Mouse (Mus musculus) spleen, adult 2 months (tissue): Measurements from ENCODE around the gene Tada2b. TPM values are rescaled to one million over a fixed set of nuclear protein-coding genes. Genes with fewer than 3 reads are reported as not detected.
A peak's percentile ranks its signal among the peaks of the same experiment; 100 is the strongest.

ENCODE experiments used
- DNase-seq, 2 experiments: peaks; one replicate each; pipeline versions ENCODE4 v3.0.0 to v3.0.0-alpha.2; 2012 to 2021; ENCODE audit warnings: low spot score in 2 of 2, low read depth in 1 of 2
- H3K27ac ChIP-seq: fragments of 200-500 bp; 2 replicates; pipeline ENCODE4 v1.5.1; 2012; ENCODE audit warnings: low read length, inconsistent platforms; ENCODE audit not compliant: insufficient read depth
- H3K27me3 ChIP-seq: fragments of 200-500 bp; 2 replicates; pipeline ENCODE4 v1.6.1; 2012; ENCODE audit warnings: mild to moderate bottlenecking, moderate library complexity, low read length, inconsistent platforms; ENCODE audit not compliant: control insufficient read depth, insufficient read depth
- H3K36me3 ChIP-seq: fragments of 200-500 bp; 2 replicates; pipeline ENCODE4 v1.6.1; 2012; ENCODE audit warnings: mild to moderate bottlenecking, low read length, inconsistent platforms; ENCODE audit not compliant: control insufficient read depth, insufficient read depth
- H3K4me1 ChIP-seq: fragments of 200-500 bp; 2 replicates; pipeline ENCODE4 v1.6.1; 2011; ENCODE audit warnings: inconsistent platforms; ENCODE audit not compliant: control insufficient read depth, insufficient read depth, insufficient read length
- H3K4me3 ChIP-seq: fragments of 200-500 bp; 2 replicates; pipeline ENCODE4 v1.5.1; 2011; ENCODE audit warnings: mild to moderate bottlenecking, inconsistent platforms; ENCODE audit not compliant: insufficient read depth, insufficient read length; ENCODE audit errors: extremely low read depth
- CTCF ChIP-seq: fragments of 200-500 bp; IDR thresholded peaks from 2 replicates; pipeline ENCODE4 v1.5.1; 2011; ENCODE audit warnings: mild to moderate bottlenecking, inconsistent platforms; ENCODE audit not compliant: insufficient read depth, insufficient read length, insufficient replicate concordance; ENCODE audit errors: extremely low read depth
- POLR2A ChIP-seq: fragments of 200-500 bp; IDR thresholded peaks from 2 replicates; pipeline ENCODE4 v1.6.1; 2011; ENCODE audit warnings: low read depth, low read length, inconsistent platforms
- WGBS: fragments of 180-500 bp; shearing (Covaris S2); methylation state at CpG from one replicate; pipeline ENCODE4 v1.1.7; 2018; 5-methylcytosine and 5-hydroxymethylcytosine counted together
- polyA plus RNA-seq: library from polyadenylated mRNA; depleted of rRNA; stranded (reverse); fragments of >200 nt; gene quantifications from 2 replicates; pipeline ENCODE4 v1.2.3, GENCODE M21; 2012; rRNA removed

Gene Tada2b
- 10.3 and 12.9 TPM in 2 replicates for polyA plus RNA-seq

DNA sequence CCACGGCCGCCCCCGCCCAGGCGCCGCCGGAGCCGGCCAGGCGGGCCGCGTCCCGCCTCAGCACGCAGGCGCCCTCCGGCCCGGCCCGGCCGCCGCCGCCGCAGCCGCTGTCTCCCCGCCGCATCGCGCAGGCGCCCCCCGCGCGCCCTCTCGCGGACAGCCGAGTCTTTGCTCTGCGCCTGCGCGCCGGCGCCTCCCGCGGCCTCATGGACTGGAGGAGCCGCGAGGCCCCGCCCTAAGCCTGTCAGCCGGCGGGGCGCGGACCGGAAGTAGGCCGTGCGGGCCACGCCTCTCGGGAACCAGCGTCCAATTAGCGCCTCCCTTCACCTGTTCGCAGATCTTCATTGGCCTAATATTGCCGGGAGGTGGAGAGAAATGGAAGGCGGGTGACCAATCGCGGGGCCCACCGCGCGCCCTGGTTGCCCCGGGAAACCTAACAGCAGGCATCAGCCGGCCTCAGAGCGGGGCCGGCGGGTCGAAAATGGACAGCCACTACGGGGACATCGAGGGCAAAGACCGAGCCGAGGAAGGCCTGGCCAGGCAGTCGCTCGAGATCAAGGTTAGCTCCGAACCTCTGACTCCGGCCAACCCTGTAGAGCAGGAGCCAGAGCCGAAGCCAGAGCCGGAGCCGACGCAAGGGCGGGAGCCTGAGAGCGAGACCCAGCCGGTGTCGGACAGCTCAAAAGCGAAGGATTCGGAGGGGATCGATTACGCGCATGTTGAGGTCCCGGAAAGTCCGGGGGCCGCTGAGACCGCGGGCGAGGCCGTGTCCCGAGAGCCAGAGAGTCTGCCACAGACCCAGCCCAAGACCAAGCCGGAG, at the start of gene Tada2b, which contains the start of gene Ccdc96:
Gene Tada2b (minus strand): TSS at position 115 of the 820 bp plus-strand sequence.
Gene Ccdc96 (plus strand): TSS at position 418 of the 820 bp plus-strand sequence.
- H3K27ac ChIP-seq: peak within 1 kb of the TSS; percentile 59
- H3K4me3 ChIP-seq: peak within 1 kb of the TSS; percentile 76
- H3K36me3 ChIP-seq: no peaks in the 10 kb centered on the region
- 6% methylated on average over 97 of the region's 97 CpGs for WGBS
- TF ChIP-seq CTCF (peak; percentile 44; the same call in 1 of the 2 replicates), POLR2A (peak; percentile 4; the same call in 1 of the 2 replicates)
- peak; percentile 97 for DNase-seq
- H3K4me1 ChIP-seq: peaks cover 30% of the 10 kb centered on the region
- no peaks in the 10 kb centered on the region for H3K27me3 ChIP-seq

DNA sequence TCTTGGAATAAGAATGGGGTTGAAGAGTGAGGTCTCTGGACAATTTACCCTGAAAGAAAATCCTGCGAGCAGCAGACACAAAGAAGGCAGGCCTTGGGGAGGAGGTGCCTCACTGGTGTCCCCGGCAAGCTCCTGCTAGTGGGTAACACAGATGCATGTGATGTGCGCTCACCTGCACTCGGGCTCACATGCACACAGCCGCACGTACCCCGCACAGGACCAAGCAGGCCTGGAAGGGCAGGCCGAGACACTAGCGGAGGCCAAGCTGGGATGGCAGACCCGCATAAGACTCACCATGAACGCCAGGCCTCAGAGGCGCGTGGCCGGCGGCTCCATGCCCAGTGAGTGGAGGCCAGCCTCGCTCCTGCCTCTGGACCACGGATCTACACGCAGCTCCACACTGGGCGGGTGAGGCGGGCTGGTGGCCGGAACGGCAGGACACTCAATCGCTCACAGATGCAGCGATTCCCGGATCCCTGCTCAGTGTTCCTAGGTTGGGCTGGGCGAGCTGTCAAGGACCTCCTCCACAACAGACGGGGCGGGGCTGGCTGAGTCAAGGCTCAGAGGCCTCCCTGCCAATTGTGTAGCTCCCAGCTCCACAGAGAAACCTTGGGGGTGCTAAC, 46.2 kb upstream of the Tada2b start:
- peak in 1 of 2 experiments; percentile 71 for DNase-seq
- peak overlapping the region; percentile 12; the same call in 1 of the 2 replicates for H3K27ac ChIP-seq
- WGBS: 4% methylated on average over 28 of the region's 28 CpGs

DNA sequence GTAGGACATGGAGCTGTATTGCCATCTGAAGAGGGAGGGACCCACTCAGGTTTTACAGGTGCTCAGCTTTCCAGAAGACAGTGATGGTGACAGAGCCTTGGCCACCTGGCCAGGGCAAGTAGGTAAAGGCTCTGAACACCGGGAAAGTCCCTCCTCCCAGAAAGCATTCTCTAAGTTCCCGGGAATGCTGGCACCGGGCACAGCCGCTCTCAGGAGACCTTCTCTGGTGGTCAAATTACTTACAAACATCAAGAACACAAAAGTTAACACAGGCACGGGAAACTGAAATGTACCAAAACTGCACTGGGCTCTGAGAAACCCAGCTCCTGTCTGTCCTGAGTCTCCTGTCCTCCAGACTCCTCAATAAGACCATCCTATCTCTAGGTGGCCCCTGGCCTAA, 45.6 kb upstream of the Tada2b start:
- WGBS: 34% methylated on average over 5 of the region's 5 CpGs
- Histone ChIP-seq H3K36me3 (no peaks in the 10 kb centered on the region), H3K4me3 (peak overlapping the region; percentile 60; the same call in 1 of the 2 replicates), H3K27ac (0 out of 2 replicates have a peak overlapping the region, but pooled peaks have one; percentile 12), H3K27me3 (no peaks in the 10 kb centered on the region), H3K4me1 (peaks cover 21% of the 10 kb centered on the region)
- TF ChIP-seq POLR2A (no peak), CTCF (no peak)
- DNase-seq: no peak

More for the DNA sequence above, 46.2 kb upstream of the Tada2b start:
- Histone ChIP-seq H3K27me3 (no peaks in the 10 kb centered on the region), H3K4me3 (peak overlapping the region; percentile 60), H3K36me3 (no peaks in the 10 kb centered on the region), H3K4me1 (peaks cover 23% of the 10 kb centered on the region)
- no peak for TF ChIP-seq POLR2A

DNA sequence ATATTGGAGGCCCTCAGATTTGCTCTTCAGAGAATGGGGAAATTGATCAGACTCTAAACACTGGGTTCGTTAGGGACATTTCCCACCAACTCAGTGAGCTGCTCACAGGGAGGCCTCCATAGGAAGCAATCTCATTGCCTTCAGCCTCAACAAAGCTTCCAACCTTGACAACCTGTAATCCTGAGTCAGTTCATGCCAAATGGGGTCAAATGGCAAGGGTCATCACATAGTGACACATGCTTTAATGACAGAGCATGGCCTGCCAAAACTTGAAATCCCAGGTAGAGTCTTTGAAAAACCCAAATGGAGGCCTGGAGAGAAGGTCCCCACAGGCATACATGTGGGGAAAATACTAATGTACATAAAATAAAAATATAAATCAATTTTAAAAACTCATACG, 42.8 kb upstream of the Tada2b start:
- H3K27ac ChIP-seq: no peak overlapping the region
- no peak for DNase-seq
- H3K4me3 ChIP-seq: no peak overlapping the region
- peaks cover 4% of the 10 kb centered on the region for H3K36me3 ChIP-seq
- peaks cover 14% of the 10 kb centered on the region for H3K4me1 ChIP-seq
- WGBS: 86% methylated on average over 2 of the region's 2 CpGs
- TF ChIP-seq POLR2A (no peak), CTCF (no peak)
- H3K27me3 ChIP-seq: no peaks in the 10 kb centered on the region

DNA sequence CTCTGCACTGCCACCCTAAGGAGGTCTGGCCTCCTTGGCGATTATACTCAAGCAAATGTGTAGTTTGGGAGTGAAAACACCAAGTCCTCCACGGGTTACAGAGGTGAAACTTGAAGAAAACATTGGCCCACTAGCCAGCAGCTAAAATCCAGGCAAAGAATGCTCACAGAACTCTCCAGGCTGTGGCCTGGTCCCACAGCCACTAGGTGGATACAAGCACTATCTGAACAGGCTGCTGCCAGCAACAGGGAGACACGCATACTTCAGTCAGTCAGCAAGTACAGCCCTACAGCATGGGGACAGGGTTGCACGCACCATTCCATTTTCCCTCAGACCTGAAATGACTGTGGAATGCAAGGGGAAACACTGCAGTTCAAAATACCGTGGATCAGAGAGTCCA, 42.2 kb upstream of the Tada2b start:
- Histone ChIP-seq H3K27ac (no peak overlapping the region), H3K4me3 (no peak overlapping the region), H3K36me3 (peaks cover 8% of the 10 kb centered on the region), H3K4me1 (peaks cover 14% of the 10 kb centered on the region), H3K27me3 (no peaks in the 10 kb centered on the region)
- TF ChIP-seq POLR2A (no peak), CTCF (peak; percentile 43; the same call in 1 of the 2 replicates)
- WGBS: 81% methylated on average over 5 of the region's 5 CpGs
- peak in 1 of 2 experiments; percentile 27 for DNase-seq

DNA sequence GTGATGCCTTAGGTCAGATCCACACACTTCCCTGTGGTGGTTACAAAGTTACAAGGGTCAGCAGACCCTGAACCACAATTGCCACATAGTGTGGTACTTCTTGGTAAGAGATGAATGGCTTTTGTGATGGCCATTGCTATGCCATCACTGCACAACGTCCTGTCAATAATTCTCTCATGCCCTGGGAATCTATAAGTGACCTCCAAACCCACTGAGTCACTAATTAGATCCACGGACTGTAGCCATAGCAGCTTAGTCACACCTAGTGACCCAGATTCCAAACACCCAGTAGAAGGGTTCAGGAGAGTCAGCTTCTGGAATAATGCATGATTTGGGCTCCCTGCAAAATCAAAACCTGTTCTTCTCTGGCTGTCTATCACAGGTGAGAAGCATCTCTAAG, 41.1 kb upstream of the Tada2b start:
- Histone ChIP-seq H3K36me3 (peaks cover 10% of the 10 kb centered on the region), H3K4me3 (no peak overlapping the region), H3K27me3 (no peaks in the 10 kb centered on the region), H3K27ac (no peak overlapping the region), H3K4me1 (peaks cover 6% of the 10 kb centered on the region)
- 83% methylated on average over 2 of the region's 2 CpGs for WGBS
- TF ChIP-seq CTCF (no peak), POLR2A (no peak)
- DNase-seq: no peak

DNA sequence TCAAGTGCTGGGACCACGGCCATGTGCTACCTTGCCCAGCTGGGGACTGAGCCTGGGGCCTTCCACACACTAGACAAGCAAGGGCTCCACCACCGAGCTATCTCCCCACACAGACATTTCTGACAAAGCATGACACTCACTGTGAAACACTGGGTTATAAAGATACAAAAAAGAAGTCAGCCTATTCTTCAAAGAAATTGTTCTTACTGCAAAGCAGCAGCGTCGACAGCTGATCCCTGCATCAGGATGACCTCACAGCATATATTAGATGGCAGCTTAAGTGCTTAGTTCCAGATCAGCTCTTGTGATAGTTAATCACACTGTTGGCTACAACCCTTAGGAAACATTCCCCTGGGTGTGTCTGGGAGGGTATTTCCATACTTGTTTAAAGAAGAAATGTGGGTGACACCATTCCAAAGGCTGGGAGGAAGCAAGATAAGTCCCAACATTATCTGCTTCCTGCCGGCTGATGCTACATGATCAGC, 39.2 kb upstream of the Tada2b start:
- WGBS: 80% methylated on average over 5 of the region's 5 CpGs

More for the DNA sequence above, 39.2 kb upstream of the Tada2b start:
- Histone ChIP-seq H3K4me1 (no peaks in the 10 kb centered on the region), H3K27me3 (no peaks in the 10 kb centered on the region), H3K27ac (no peak overlapping the region), H3K36me3 (peaks cover 26% of the 10 kb centered on the region), H3K4me3 (no peak overlapping the region)
- TF ChIP-seq CTCF (no peak), POLR2A (no peak)
- DNase-seq: no peak
